Mouse (Mus musculus) thymus, postnatal 14 days (tissue): ENCODE results near the gene Nfe2l2.
"Not testable (repeated sequence)": the region's sequence is repeated elsewhere in the genome, so short reads cannot be mapped to it uniquely, and the experiment has no call there.

ENCODE experiments used
- DNase-seq: peaks from one replicate; pipeline ENCODE4 v3.0.0; 2021

Gene Nfe2l2

DNA sequence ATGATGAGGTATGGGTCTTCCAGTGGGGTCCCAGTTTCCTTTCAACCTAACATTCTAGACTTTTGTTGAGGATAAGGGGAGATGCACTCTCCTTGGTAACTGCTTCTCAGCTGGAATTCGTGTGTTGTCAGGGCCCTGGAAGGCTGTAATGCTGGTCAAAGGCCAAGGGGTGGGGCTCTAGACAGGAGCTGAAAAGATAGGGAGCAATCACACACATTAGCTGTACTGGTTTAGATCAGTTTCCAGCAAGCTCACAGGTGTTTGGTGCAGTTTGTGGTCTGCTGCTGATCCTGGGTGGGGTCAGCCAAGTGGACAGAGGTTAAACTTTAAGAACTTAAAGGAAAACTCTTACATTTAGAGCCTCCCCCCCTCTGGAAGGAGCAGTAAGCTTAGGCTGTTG is 3.0 kb upstream of the Nfe2l2 start:
- DNase-seq: no peak

DNA sequence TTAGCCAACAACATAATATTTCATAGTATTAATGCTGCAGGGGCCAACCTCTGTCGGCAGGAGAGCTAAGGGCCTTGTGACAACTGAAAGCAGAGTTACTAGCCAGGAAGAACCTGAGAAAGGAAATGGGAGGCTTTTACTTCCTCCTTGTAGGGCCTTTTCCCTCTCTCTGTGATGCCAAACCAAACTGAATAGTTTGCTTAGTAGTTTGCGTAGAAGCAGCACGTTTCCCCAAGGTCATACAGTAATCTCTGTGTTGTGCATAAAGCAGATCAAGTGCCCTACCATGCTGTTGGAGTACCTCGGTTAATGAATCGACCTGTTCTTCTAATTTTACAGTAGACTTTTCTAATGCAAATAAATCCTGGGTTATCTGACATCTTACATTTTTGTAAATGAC is 2.0 kb upstream of the Nfe2l2 start:
- peak; percentile 21 for DNase-seq

DNA sequence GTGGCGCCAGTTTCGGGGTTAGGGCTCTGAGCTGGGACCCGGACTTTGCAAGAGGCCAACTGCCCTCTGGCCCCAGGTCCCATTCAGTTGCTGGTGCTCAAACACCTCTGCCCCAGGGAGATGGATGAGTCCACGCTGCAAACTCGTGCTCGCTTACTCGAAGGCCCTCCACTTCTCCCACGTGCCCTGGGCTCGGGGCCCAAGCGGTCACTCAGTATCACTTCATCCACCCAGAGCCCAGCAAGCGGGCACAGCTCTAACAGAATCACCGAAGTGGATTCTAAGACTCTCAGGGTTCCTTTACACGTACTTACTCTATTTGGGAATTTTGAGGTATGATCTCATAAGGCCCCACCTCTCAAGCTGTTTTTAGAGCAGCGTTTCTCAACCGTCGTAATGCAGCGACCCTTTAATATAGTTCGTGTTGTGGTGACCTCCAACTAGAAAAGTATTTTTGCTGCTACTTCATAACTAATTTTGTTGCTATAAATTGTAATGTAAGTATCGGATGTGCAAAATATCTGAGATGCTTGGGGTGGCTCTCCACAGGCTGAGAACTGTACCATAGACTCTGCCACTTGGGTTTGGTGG is 816 bp upstream of the Nfe2l2 start:
- DNase-seq: no peak

- peak; percentile 84 for DNase-seq
Observed at GRCm38 (mm10) chr2:75703375-75704181, 863 bp downstream of the Nfe2l2 start.

DNA sequence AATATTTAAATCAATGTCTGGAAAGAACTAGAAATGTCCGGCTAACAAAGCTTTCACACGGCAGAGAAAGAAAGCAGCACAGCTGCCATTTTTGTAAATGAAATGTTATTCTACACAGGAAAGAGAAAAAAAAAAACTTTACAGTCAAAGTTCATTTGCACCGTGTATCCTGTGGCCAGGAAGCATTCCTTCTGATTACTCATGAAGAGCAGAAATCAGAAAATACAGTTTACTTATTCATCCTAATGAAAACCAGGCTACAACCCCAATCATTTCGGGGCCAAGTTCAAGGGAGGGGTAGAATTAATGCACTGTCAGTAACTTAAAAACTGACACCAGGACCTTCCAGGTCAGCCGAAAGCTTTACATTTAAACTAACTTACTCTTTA is 1.9 kb downstream of the Nfe2l2 start:
- DNase-seq: no peak

GRCm38 (mm10) chr2:75701822-75702587 is 2.4 kb downstream of the Nfe2l2 start:
- DNase-seq: no peak

- DNase-seq: no peak
Observed at GRCm38 (mm10) chr2:75701207-75701606, 3.2 kb downstream of the Nfe2l2 start.

DNA sequence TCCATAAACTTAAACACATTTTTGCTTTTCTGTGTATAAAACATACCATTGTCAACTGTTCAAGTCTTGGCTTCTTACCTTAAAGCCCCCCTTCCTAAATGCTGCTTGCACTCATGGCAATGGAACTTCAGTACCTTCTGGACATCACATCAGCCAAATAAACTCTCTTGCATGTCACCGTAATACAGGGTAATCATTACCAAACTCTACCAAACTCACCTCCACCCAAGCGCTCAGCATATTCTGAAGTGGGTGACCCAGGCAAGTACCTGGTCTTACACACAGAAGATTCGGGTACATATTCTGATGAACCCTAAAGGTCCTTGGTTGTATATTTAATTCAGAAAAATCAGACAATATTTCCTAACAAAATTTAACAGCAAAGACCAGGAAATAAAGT is 3.9 kb downstream of the Nfe2l2 start:
- no peak for DNase-seq

- DNase-seq: no peak
Observed at GRCm38 (mm10) chr2:75698874-75699273, 5.6 kb downstream of the Nfe2l2 start.

- no peak for DNase-seq
Observed at GRCm38 (mm10) chr2:75698007-75698406, 6.4 kb downstream of the Nfe2l2 start.

DNA sequence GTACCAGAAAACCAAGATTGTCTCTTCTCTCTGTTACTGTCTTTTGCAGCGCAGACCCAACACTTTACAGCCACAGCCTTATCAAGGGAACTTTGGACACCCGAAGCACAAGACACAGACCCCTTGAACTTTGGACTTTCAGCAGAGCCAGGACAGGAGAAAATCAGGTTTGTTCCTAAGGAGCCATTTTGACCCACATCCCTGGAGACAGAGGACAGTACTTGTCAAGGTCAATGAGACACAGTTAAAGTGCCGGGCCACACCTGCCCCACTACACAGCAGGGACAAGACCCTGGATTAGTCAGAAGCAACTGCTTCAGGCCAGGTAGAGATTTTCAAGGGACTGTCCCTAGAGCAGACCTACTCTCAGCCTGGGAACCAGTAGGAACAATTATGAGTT is 7.2 kb downstream of the Nfe2l2 start:
- no peak for DNase-seq

GRCm38 (mm10) chr2:75696371-75696770 is 8.1 kb downstream of the Nfe2l2 start:
- DNase-seq: no peak

GRCm38 (mm10) chr2:75695676-75696350 is 8.6 kb downstream of the Nfe2l2 start:
- no peak for DNase-seq

GRCm38 (mm10) chr2:75694926-75695325 is 9.5 kb downstream of the Nfe2l2 start:
- not testable (repeated sequence) for DNase-seq

- no peak for DNase-seq
Observed at GRCm38 (mm10) chr2:75692369-75692768, 12.1 kb downstream of the Nfe2l2 start.

DNA sequence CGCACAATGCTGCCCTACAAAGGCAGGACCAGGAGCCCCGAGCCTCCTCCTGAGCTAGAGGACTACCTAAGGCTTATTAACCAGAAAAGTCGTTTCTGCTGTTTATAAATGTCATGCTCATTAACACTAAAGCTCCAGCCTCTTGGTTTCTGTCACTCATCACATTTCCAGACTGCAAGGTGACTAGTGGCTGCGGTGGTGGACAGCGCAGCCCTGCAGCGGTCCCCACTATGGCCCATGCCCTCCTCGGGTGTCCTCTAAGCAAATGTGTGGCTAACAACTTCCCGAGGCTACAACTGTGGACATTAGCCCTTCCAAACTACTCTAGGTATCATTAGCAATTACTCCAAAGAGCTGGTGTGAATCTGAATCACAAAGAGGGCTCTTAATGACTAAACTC is 13.1 kb downstream of the Nfe2l2 start:
- DNase-seq: no peak

GRCm38 (mm10) chr2:75690656-75691055 is 13.8 kb downstream of the Nfe2l2 start:
- DNase-seq: no peak

DNA sequence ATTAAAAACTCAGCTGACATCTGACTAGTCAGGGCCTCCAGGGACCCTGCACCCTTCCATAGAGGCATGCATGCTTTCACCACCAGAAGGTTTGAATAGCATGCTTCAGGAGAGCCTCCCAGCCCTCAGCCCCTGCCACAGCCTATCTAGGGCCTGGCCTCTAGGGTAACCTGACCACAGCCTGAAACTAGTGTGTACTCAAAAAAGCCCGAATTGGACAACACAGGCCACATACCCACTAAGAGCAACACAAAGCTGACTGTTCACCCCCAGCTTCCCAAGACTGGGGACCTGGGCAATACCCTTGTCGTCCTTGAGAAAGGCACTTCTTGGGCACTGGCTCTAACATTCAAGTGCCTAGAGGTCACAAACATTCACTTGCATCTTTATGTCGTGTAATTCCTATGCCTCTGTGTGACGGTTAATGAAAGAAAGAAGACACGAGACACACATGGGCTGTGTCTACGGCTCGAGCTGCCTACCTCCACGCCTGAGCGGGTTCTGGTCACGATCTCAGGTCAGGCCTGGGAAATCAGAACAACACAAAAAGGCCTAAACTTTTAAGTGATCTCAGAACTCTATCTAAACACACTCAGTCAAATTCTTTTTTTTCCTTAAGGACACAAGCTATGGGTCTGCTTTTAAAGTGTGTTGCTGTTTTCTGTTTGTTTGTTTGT is 14.8 kb downstream of the Nfe2l2 start:
- no peak for DNase-seq

DNA sequence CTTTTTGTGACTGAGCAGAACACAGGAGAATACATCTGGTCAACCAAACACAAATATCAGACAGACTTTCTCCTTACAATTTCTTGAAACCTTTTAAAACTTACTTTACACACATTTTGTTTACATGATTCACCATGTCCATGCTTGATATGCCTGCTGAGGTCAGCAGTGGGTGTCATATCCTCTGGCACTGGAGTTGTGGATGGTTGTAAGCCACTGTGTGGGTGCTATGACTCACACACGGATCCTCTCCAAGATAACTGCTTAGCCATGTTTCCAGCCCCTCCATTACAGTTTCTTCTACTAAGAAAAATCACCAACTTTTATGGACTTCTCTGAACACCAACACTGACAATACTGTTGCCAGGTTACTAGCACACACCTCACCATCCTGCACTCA is 15.5 kb downstream of the Nfe2l2 start:
- no peak for DNase-seq

DNA sequence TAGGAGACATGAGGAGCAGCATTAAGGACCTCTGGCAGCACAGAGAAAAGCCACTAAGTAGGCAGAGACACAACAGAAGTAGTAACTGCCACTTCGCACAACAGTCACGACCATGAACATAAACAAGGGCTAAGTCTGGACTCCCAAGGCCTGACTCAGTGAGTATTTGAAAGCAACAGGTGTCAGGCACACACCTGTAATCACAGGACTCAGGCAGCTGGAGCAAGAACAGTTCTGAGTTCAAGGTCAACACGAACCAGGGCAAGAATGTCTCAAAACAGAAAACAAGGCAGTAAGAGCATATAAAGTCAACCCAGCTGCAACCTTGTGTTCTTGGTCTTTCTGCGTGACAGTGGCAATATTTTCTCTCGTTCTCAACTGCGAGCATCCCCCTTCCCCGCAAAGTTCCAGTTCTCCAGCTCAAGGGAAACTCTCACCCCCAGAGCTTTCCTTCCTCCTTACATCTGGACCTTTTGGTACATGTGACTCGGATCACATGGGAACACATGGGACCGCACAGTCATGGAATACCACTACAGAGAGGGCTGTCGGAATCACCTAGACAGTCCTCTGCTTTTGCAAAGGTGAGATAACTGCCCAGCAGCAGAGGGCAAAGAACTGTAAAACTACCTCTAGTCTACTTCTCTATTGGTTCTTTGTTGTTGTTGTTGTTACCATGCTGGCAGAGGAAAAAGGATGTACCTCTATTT is 17.2 kb downstream of the Nfe2l2 start:
- DNase-seq: no peak

DNA sequence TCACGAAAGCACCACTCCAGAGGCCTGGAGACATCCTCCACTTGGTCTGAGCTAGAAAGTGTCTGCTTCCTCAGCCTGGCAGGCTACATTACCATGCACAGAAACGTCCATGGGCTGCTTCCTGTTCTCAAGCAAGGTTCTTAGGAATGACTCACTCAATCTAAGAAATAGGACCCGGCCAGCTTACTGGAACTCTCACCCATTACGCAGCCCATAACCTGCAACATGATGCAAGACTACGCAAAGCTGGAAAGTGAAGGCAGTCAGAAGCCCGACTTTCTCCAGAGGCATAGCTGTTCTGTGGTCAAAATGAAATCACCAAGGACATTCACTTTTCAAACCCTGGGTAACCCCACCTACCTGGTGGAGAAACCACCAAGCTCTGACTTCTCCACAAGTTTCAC is 19.0 kb downstream of the Nfe2l2 start:
- no peak for DNase-seq

DNA sequence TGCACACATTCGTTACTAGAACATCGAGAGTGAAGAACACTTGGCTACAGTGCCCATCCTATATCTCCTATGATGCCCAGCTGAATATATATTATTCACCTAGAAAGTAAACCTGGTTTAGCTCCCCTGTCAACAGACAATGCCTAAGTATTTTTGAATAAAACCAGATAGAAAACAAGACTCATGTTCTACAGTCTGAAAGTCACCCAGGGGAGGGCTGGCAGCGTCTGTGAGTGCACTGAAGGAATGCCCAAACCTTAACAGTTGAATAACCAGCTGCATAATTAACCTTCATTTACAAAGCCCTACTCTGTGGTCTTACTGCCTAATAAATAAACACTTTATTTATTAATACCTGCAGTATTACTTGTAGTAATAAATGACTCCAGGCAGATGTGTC is 19.9 kb downstream of the Nfe2l2 start:
- DNase-seq: no peak
